Mouse (Mus musculus) heart, embryonic 16.5 days (tissue): ENCODE data around the gene Rundc3b. TPM values are rescaled to one million over a fixed set of nuclear protein-coding genes. Genes with fewer than 3 reads are reported as not detected.

Source experiments
- ATAC-seq: fragments of 200-750 bp; cut with Nextera tagmentation; replicated peaks from 2 replicates; pipeline ENCODE4 v1.8.0; 2017; ENCODE audit warnings: moderate number of reproducible peaks; ENCODE audit not compliant: insufficient read depth, low FRiP score; ENCODE audit errors: extremely low read depth
- H3K27ac ChIP-seq: fragments of 300-500 bp; sonication (generic); 2 replicates; pipeline ENCODE4 v1.5.1; 2014; ENCODE audit warnings: mild to moderate bottlenecking, low read length, control low read depth, moderate library complexity
- H3K27me3 ChIP-seq: fragments of 300-500 bp; sonication (generic); 2 replicates; pipeline ENCODE4 v1.6.1; 2014; ENCODE audit warnings: low read length, mixed read lengths; ENCODE audit not compliant: control insufficient read depth, insufficient read depth
- H3K36me3 ChIP-seq: fragments of 300-500 bp; sonication (generic); 2 replicates; pipeline ENCODE4 v1.6.1; 2014; ENCODE audit not compliant: control insufficient read depth, insufficient read depth
- H3K4me1 ChIP-seq: fragments of 300-500 bp; sonication (generic); 2 replicates; pipeline ENCODE4 v1.6.1; 2014; ENCODE audit warnings: low read length, mixed read lengths; ENCODE audit not compliant: control insufficient read depth, insufficient read depth
- H3K4me2 ChIP-seq: fragments of 300-500 bp; sonication (generic); 2 replicates; pipeline ENCODE4 v1.6.1; 2014; ENCODE audit warnings: low read depth, mild to moderate bottlenecking, control low read depth, low read length
- H3K4me3 ChIP-seq: fragments of 300-500 bp; sonication (generic); 2 replicates; pipeline ENCODE4 v1.5.1; 2014; ENCODE audit warnings: mild to moderate bottlenecking, control low read depth, low read length
- H3K9ac ChIP-seq: fragments of 300-500 bp; sonication (generic); 2 replicates; pipeline ENCODE4 v1.6.1; 2014; ENCODE audit warnings: low read length, control low read depth
- H3K9me3 ChIP-seq: fragments of 300-500 bp; sonication (generic); replicated peaks from 2 replicates; pipeline ENCODE4 v1.6.1; 2016; ENCODE audit warnings: low read length; ENCODE audit not compliant: control insufficient read depth
- WGBS: fragments of 180-500 bp; shearing (Covaris S2); extraction: QIAGEN DNeasy Blood & Tissue Kit; methylation state at CpG from one replicate; pipeline ENCODE4 v1.1.7; 2014; 5-methylcytosine and 5-hydroxymethylcytosine counted together
- polyA plus RNA-seq: library from polyadenylated mRNA; unstranded; fragments of >200 nt; fragmentation: Nextera tagmentation; extraction: Ambion mirVana; gene quantifications from 2 replicates; pipeline ENCODE4 v1.2.1, GENCODE M21; 2015

The Rundc3b gene
- polyA plus RNA-seq, 1 experiment from 2014 or later = 1.3 TPM

DNA sequence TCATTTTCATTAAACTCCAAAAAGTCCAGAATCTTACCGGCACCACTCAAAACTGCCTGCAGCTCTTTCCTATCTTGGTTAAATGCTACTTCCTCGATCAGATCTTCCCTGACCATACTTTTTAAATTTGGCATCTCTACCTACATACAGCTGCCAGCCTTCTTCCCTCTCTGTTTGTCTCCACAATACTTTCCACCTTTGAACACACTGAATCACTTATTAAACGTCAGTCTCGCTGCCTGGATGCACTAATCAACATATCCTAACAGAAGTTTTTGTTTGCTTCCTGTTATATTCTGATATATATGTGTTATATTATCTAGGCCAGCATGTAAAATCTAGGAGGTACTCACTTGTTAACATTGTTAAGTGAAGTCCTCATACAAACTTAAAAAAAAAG, 25.5 kb upstream of the Rundc3b start:
- Histone ChIP-seq H3K9ac (no peak overlapping the region), H3K4me2 (no peak overlapping the region), H3K27ac (no peak overlapping the region), H3K27me3 (no peaks in the 10 kb centered on the region), H3K9me3 (no peaks in the 10 kb centered on the region), H3K4me1 (no peaks in the 10 kb centered on the region), H3K36me3 (no peaks in the 10 kb centered on the region), H3K4me3 (no peak overlapping the region)
- ATAC-seq = no peak
- WGBS = 68% methylated on average over 4 of the region's 4 CpGs

DNA sequence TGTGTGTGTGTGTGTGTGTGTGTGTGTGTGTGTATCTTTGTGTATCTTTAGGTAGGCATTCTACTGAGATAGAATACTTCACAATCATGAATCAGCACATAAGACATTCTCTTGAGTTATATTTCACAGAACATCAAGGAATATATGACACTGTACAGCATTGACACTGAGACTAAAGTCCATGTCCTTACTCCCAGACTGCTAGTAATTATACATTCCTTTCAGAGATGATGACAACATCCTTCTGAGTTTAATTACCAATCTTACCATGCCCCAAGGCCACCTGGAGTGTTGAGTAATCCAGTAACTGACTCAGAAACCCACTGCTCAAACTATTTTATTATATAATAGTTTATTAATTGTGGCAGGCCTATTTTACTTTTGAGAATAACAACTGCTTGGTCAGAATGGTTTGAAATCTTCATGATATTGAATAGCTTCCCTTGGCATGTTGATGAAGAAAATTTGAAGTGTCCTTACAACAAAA, 11.8 kb upstream of the Rundc3b start:
- H3K4me1 ChIP-seq = no peaks in the 10 kb centered on the region

DNA sequence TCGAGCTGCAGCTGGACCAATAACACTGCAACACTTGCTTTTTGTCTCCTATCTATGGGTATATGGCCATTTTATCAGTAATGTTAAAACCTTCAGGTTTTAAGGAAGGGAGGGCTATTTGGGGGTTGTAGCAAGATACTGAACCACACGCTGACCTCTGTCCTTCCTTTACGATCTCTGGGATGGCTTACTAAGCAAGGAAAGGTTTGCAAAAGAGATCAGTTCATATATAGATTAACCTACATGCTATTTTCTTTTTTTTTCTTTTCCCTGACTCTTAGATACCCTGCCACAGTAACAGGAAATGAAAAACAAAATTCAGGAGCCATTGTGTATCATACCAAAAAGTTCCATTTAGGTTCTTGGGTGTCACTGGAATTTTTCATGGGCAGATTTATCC, 10.1 kb upstream of the Rundc3b start:
- WGBS = 63% methylated on average over 3 of the region's 3 CpGs

More for the DNA sequence above, 11.8 kb upstream of the Rundc3b start:
- Histone ChIP-seq H3K36me3 (no peaks in the 10 kb centered on the region), H3K9me3 (no peaks in the 10 kb centered on the region), H3K4me2 (no peak overlapping the region), H3K4me3 (no peak overlapping the region), H3K27ac (no peak overlapping the region), H3K9ac (no peak overlapping the region), H3K27me3 (no peaks in the 10 kb centered on the region)
- no peak for ATAC-seq

DNA sequence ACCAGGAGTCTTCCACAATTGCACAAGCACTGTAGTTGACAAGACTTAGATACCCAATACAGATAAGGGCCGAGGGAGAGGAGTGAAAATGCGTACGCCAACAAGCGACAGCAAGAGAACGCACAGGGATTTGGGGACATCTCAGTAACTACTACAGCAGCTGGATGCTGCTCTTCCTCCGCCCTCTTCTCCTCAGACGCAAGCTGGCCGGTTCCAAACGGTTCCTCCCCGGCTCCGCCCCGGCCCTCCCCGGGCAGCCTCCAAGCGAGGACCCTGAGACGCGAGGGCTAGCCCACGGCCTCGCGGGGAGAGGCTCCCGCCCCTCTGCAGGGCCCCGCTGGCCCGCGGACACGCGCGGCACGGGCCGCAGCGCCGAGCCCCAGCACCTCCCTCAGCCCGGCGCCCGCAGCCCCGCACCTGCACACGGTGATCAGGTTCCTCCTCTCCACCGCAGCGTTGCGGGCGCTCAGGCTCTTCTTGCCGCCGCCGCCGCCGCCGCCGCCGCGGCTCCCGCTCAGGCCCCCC, 619 bp downstream of the Rundc3b start:
- H3K4me2 ChIP-seq = peak overlapping the region; percentile 100
- H3K27me3 ChIP-seq = no peaks in the 10 kb centered on the region; the same call in 1 of the 2 replicates
- peak overlapping the region; percentile 89 for H3K4me3 ChIP-seq
- no peaks in the 10 kb centered on the region for H3K36me3 ChIP-seq
- H3K27ac ChIP-seq = no peak overlapping the region
- peak; percentile 38 for ATAC-seq
- H3K9ac ChIP-seq = peak overlapping the region; percentile 77
- H3K4me1 ChIP-seq = peaks cover 2% of the 10 kb centered on the region; the same call in 1 of the 2 replicates
- H3K9me3 ChIP-seq = no peaks in the 10 kb centered on the region
- WGBS = under 1% methylated on average over 49 of the region's 49 CpGs

More for the DNA sequence above, 10.1 kb upstream of the Rundc3b start:
- Histone ChIP-seq H3K9ac (no peak overlapping the region), H3K27ac (no peak overlapping the region), H3K27me3 (no peaks in the 10 kb centered on the region), H3K9me3 (no peaks in the 10 kb centered on the region), H3K36me3 (no peaks in the 10 kb centered on the region), H3K4me3 (no peak overlapping the region), H3K4me2 (no peak overlapping the region), H3K4me1 (no peaks in the 10 kb centered on the region)
- no peak for ATAC-seq

DNA sequence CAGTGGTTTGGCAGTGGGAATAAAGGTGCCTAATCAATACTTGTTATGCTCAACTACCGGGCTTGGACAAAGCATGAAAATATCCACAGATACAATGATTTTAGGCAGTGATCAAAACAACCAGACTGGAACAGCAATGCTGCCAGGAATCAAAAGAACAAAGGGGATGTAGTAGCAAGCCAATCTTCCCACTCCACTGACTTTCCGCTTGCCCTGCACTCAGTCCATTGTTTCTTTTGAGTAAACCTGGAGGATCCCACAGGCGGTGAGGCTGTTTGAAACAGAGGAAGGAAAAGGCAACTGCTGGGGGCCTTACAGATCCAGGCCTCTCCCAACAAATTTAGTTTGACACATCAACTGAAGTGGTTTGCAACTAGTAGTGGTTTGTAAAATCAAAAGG, 51.6 kb downstream of the Rundc3b start:
- no peak for ATAC-seq
- Histone ChIP-seq H3K9ac (no peak overlapping the region), H3K36me3 (no peaks in the 10 kb centered on the region), H3K4me3 (no peak overlapping the region), H3K4me1 (no peaks in the 10 kb centered on the region), H3K27ac (peak overlapping the region; percentile 33), H3K4me2 (no peak overlapping the region), H3K9me3 (no peaks in the 10 kb centered on the region), H3K27me3 (no peaks in the 10 kb centered on the region)
- WGBS = 64% methylated on average over 3 of the region's 3 CpGs

DNA sequence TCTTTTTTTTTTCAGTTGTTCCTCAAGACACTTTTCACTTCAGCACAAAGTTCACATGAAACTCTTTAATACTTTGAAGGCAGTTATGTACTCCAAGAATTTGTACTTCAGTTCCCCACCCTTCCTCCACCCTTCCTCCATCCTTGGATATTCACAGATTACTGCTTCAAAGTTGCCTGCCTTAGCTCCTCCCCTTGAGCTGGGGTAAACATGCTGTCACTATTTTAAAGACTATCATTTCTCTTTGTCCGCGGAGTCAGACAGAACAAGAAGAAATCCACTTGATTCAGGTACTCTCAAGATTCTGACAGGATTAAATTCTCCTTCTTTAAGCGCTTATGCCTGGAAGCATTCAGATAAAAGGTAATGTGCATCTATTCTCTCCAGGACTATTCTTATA, 55.9 kb downstream of the Rundc3b start:
- Histone ChIP-seq H3K27me3 (no peaks in the 10 kb centered on the region), H3K36me3 (no peaks in the 10 kb centered on the region), H3K27ac (no peak overlapping the region), H3K4me3 (no peak overlapping the region), H3K9me3 (no peaks in the 10 kb centered on the region), H3K4me1 (no peaks in the 10 kb centered on the region), H3K9ac (no peak overlapping the region), H3K4me2 (no peak overlapping the region)
- WGBS = 43% methylated on average over 3 of the region's 3 CpGs
- ATAC-seq = no peak

DNA sequence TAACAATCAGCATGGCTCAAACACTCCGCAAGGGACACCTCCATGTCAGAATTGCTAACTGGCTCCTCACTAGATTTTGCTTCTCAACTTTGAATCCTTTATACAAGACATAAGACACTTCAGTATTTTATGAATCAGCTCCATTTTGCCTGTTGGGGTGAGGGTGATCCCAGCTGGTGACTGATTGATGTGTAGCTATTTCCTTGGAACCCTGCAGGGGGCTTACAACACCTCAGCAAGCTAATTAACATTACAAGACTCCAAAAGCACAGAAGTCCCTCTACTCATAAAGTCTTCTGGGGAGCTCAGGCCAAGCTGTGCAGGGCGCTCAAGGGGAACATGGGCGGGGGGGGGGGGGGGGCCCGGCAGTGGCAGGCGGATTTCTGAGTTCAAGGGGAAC, 78.2 kb downstream of the Rundc3b start:
- WGBS = 37% methylated on average over 2 of the region's 5 CpGs
- no peak for ATAC-seq
- H3K9me3 ChIP-seq = no peaks in the 10 kb centered on the region
- H3K4me2 ChIP-seq = no peak overlapping the region
- no peak overlapping the region for H3K9ac ChIP-seq
- H3K4me3 ChIP-seq = no peak overlapping the region
- no peak overlapping the region for H3K27ac ChIP-seq
- no peaks in the 10 kb centered on the region for H3K4me1 ChIP-seq
- H3K27me3 ChIP-seq = no peaks in the 10 kb centered on the region
- H3K36me3 ChIP-seq = no peaks in the 10 kb centered on the region

DNA sequence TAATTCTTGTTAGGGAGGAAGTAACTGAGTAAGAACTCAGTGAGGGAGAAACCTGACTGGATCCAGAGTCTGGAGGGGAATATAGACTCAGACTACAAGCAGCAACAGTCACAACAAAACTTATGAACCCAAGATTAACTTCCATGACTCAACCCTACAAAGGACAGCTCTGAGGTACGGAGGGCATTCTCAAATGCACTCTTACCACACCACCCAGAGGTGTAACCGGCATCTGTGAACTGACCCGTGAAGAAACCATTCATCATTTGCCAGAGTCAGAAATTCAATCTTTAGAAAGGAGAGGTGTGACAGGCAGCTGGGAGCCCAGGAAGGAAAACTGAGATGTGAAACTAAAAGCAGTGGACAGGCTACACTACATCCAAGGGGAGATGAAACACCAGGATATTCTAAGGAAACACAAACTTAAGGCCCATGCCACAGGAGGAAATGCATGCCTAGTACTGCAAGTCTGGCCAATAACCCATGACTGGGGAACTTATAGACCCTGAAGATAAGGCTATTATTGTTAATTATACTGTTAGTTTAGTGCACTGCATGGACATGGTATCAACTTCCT, 80.0 kb downstream of the Rundc3b start:
- H3K4me3 ChIP-seq = no peak overlapping the region
- no peaks in the 10 kb centered on the region for H3K9me3 ChIP-seq
- no peak overlapping the region for H3K4me2 ChIP-seq
- H3K27ac ChIP-seq = no peak overlapping the region
- no peaks in the 10 kb centered on the region for H3K36me3 ChIP-seq
- 65% methylated on average over 3 of the region's 3 CpGs for WGBS
- no peak overlapping the region for H3K9ac ChIP-seq
- H3K27me3 ChIP-seq = no peaks in the 10 kb centered on the region
- no peaks in the 10 kb centered on the region for H3K4me1 ChIP-seq
- no peak for ATAC-seq

DNA sequence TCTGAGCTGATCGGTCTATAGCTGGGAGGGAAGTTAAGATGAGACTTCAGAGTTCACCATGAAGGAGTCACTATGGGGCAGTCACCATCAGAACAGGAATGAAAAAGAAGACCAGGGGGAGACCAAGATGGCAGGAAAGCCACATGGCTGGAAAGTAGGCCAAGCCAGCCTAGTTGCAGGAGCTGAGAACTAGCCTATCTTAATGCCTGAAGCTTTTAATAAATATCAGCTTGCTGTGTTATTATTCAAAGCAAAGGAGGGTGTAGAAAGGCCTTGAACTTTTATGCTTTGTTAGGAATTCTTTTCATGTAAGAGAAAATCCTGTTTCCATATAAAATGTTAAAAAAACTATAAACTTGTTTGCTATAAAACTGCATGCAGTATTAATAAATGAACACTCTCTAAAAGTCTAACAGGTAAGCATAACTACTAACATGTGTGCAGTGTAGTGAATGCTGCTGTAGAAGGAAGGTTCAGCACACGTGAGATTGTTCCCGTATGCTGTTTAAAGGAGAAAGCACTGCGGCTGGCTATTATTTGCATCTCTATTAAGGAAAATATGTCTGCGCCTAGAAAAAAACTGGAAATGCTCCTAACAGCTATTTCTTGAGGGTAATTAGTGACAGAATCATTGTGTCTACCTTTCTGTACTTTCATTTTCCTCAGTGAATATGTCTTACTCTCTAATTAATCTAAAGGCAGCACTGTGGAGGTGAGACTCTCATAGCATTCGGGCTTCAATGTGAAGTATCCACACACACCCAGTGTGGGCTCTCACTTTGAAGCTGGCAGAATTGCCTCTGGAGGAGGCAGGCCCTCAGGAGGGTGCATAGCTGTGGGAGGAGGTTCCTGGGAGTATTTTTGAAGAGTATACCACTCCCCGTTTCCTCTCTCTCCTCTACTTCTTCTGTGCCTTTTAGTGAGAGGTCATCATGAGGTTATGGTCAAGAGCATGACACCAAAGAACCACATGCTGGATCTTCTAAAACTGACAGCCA, 81.3 kb downstream of the Rundc3b start:
- Histone ChIP-seq H3K27ac (no peak overlapping the region), H3K4me2 (no peak overlapping the region), H3K9me3 (no peaks in the 10 kb centered on the region), H3K4me3 (no peak overlapping the region), H3K9ac (no peak overlapping the region), H3K27me3 (no peaks in the 10 kb centered on the region), H3K36me3 (no peaks in the 10 kb centered on the region), H3K4me1 (no peaks in the 10 kb centered on the region)
- WGBS = 72% methylated on average over 7 of the region's 7 CpGs
- no peak for ATAC-seq
